Mouse (Mus musculus) MEL (cell line): ENCODE data around the gene C1qb. TPM values are rescaled to one million over a fixed set of nuclear protein-coding genes. Genes with fewer than 3 reads are reported as not detected.

ENCODE experiments used
- DNase-seq: peaks from one replicate; pipeline ENCODE4 v3.0.0; 2011; ENCODE audit warnings: low read depth, low spot score
- H3K27ac ChIP-seq: 2 replicates; pipeline ENCODE4 v1.5.1; 2012; ENCODE audit warnings: low read depth, mild to moderate bottlenecking, control low read depth, low read length, moderate library complexity; ENCODE audit not compliant: control insufficient read depth
- H3K27me3 ChIP-seq, 2 experiments: fragments of 150-350 bp in 1 of 2; sonication (generic) in 1 of 2; 2 replicates each; pipeline ENCODE4 v1.6.1; 2012; ENCODE audit warnings: low read length in 2 of 2, mild to moderate bottlenecking in 2 of 2, improper control_type of control experiment in 1 of 2, moderate library complexity in 1 of 2; ENCODE audit not compliant: insufficient read depth in 2 of 2, control insufficient read depth in 1 of 2
- H3K36me3 ChIP-seq, 2 experiments: 2 replicates each; pipeline ENCODE4 v1.6.1; 2012 to 2014; ENCODE audit warnings: low read length in 2 of 2, improper control_type of control experiment in 1 of 2, inconsistent platforms in 1 of 2, mild to moderate bottlenecking in 1 of 2; ENCODE audit not compliant: insufficient read depth in 2 of 2, control insufficient read depth in 1 of 2
- H3K4me1 ChIP-seq, 2 experiments: fragments of 150-350 bp in 1 of 2; sonication (generic) in 1 of 2; 2 replicates each; pipeline ENCODE4 v1.6.1; 2012; ENCODE audit warnings: low read length in 2 of 2, improper control_type of control experiment in 1 of 2, mild to moderate bottlenecking in 1 of 2; ENCODE audit not compliant: insufficient read depth in 2 of 2, control insufficient read depth in 1 of 2
- H3K4me3 ChIP-seq, 2 experiments: fragments of 150-350 bp in 1 of 2; sonication (generic) in 1 of 2; 2 replicates each; pipeline ENCODE4 v1.5.1; 2012; ENCODE audit warnings: low read depth in 2 of 2, low read length in 2 of 2, mild to moderate bottlenecking in 2 of 2, moderate library complexity in 2 of 2, control low read depth in 1 of 2, improper control_type of control experiment in 1 of 2; ENCODE audit not compliant: control insufficient read depth in 1 of 2, insufficient read depth in 1 of 2
- H3K79me2 ChIP-seq: 2 replicates; pipeline ENCODE4 v1.6.1; 2012; ENCODE audit warnings: mild to moderate bottlenecking, low read length, moderate library complexity; ENCODE audit not compliant: control insufficient read depth, poor library complexity, insufficient read depth
- H3K9ac ChIP-seq: 2 replicates; pipeline ENCODE4 v1.6.1; 2012; ENCODE audit warnings: low read depth, mild to moderate bottlenecking, control low read depth, low read length, moderate library complexity; ENCODE audit not compliant: control insufficient read depth, poor library complexity, severe bottlenecking
- H3K9me3 ChIP-seq: fragments of 150-350 bp; sonication (generic); replicated peaks from 2 replicates; pipeline ENCODE4 v1.6.1; 2012; ENCODE audit warnings: mild to moderate bottlenecking, low read length, improper control_type of control experiment, moderate library complexity; ENCODE audit not compliant: insufficient read depth
- BHLHE40 ChIP-seq: IDR thresholded peaks from 2 replicates; pipeline ENCODE4 v1.6.1; 2012; ENCODE audit warnings: low read depth, mild to moderate bottlenecking, inconsistent platforms, low read length, improper control_type of control experiment, borderline replicate concordance
- CTCF ChIP-seq, 3 experiments: IDR thresholded peaks in 2 of 3; conservative IDR thresholded peaks in 1 of 3; 2 replicates each; pipeline ENCODE4 v1.5.1; 2011 to 2012; ENCODE audit warnings: low read length in 3 of 3, low read depth in 2 of 3, mild to moderate bottlenecking in 2 of 3, improper control_type of control experiment in 1 of 3, inconsistent platforms in 1 of 3, mixed read lengths in 1 of 3, moderate library complexity in 1 of 3; ENCODE audit not compliant: control insufficient read depth in 1 of 3, insufficient read depth in 1 of 3, poor library complexity in 1 of 3, severe bottlenecking in 1 of 3
- E2F4 ChIP-seq: IDR thresholded peaks from 2 replicates; pipeline ENCODE4 v1.6.1; 2011; ENCODE audit warnings: low read depth, low read length, improper control_type of control experiment, borderline replicate concordance
- EP300 ChIP-seq, 2 experiments: IDR thresholded peaks; 2 replicates each; pipeline ENCODE4 v1.6.1; 2011; ENCODE audit warnings: improper control_type of control experiment in 2 of 2, low read length in 2 of 2, low read depth in 1 of 2, mild to moderate bottlenecking in 1 of 2
- ETS1 ChIP-seq: IDR thresholded peaks from 2 replicates; pipeline ENCODE4 v1.6.1; 2012; ENCODE audit warnings: low read depth, mild to moderate bottlenecking, inconsistent platforms, low read length, improper control_type of control experiment, moderate library complexity
- GATA1 ChIP-seq: IDR thresholded peaks from 2 replicates; pipeline ENCODE4 v1.6.1; 2011; ENCODE audit warnings: low read depth, low read length, improper control_type of control experiment
- JUND ChIP-seq: IDR thresholded peaks from 2 replicates; pipeline ENCODE4 v1.6.1; 2011; ENCODE audit warnings: low read depth, mild to moderate bottlenecking, improper control_type of control experiment, low read length
- KAT2A ChIP-seq: conservative IDR thresholded peaks from 2 replicates; pipeline ENCODE4 v1.6.1; 2012; ENCODE audit warnings: low read depth, low read length, improper control_type of control experiment, inconsistent platforms
- MAZ ChIP-seq: IDR thresholded peaks from 2 replicates; pipeline ENCODE4 v1.6.1; 2012; ENCODE audit warnings: low read depth, mild to moderate bottlenecking, inconsistent platforms, low read length, improper control_type of control experiment
- MXI1 ChIP-seq: IDR thresholded peaks from 2 replicates; pipeline ENCODE4 v1.6.1; 2011; ENCODE audit warnings: mild to moderate bottlenecking, low read depth, low read length, improper control_type of control experiment
- MYB ChIP-seq: IDR thresholded peaks from 2 replicates; pipeline ENCODE4 v1.6.1; 2011; ENCODE audit warnings: mild to moderate bottlenecking, low read depth, low read length, improper control_type of control experiment
- MYC ChIP-seq: IDR thresholded peaks from 2 replicates; pipeline ENCODE4 v1.6.1; 2011; ENCODE audit warnings: low read depth, mild to moderate bottlenecking, low read length, improper control_type of control experiment, moderate library complexity
- NELFE ChIP-seq: IDR thresholded peaks from 2 replicates; pipeline ENCODE4 v1.6.1; 2011; ENCODE audit warnings: low read depth, low read length, improper control_type of control experiment
- RCOR1 ChIP-seq: IDR thresholded peaks from 2 replicates; pipeline ENCODE4 v1.6.1; 2012; ENCODE audit warnings: low read depth, mild to moderate bottlenecking, inconsistent platforms, low read length, improper control_type of control experiment
- TBP ChIP-seq: IDR thresholded peaks from 2 replicates; pipeline ENCODE4 v1.8.0; 2011; ENCODE audit warnings: low read depth, low read length, improper control_type of control experiment
- UBTF ChIP-seq: IDR thresholded peaks from 2 replicates; pipeline ENCODE4 v1.6.1; 2012; ENCODE audit warnings: low read depth, mild to moderate bottlenecking, inconsistent platforms, low read length, improper control_type of control experiment, moderate library complexity, borderline replicate concordance; ENCODE audit not compliant: insufficient read depth
- USF2 ChIP-seq, 2 experiments: IDR thresholded peaks; 2 replicates each; pipeline ENCODE4 v1.6.1; 2011 to 2012; ENCODE audit warnings: improper control_type of control experiment in 2 of 2, low read length in 2 of 2, borderline replicate concordance in 1 of 2, inconsistent platforms in 1 of 2, low read depth in 1 of 2, mild to moderate bottlenecking in 1 of 2; ENCODE audit not compliant: insufficient read depth in 1 of 2
- ZKSCAN1 ChIP-seq: IDR thresholded peaks from 2 replicates; pipeline ENCODE4 v1.6.1; 2012; ENCODE audit warnings: low read depth, mild to moderate bottlenecking, inconsistent platforms, low read length, improper control_type of control experiment, moderate library complexity
- ZNF384 ChIP-seq: IDR thresholded peaks from 2 replicates; pipeline ENCODE4 v1.6.1; 2012; ENCODE audit warnings: low read depth, mild to moderate bottlenecking, inconsistent platforms, low read length, improper control_type of control experiment
- polyA plus RNA-seq, 2 experiments: library from polyadenylated mRNA; stranded (reverse) in 1 of 2; unstranded in 1 of 2; fragments of >175 nt in 1 of 2; fragments of >200 nt in 1 of 2; gene quantifications; 2 replicates each; pipeline versions ENCODE4 v1.2.1 to v1.2.4; 2012; ENCODE audit warnings: low replicate concordance in 2 of 2, low read depth in 1 of 2; ENCODE audit not compliant: insufficient read length in 2 of 2, insufficient read depth in 1 of 2, missing spikeins in 1 of 2
- total RNA-seq: library from RNA; depleted of rRNA; stranded (reverse); fragments of 300-350 nt; gene quantifications from 2 replicates; pipeline ENCODE4 v1.2.3, GENCODE M21; 2012

Gene C1qb
- total and polyA plus RNA-seq, 3 experiments, result not detected

DNA sequence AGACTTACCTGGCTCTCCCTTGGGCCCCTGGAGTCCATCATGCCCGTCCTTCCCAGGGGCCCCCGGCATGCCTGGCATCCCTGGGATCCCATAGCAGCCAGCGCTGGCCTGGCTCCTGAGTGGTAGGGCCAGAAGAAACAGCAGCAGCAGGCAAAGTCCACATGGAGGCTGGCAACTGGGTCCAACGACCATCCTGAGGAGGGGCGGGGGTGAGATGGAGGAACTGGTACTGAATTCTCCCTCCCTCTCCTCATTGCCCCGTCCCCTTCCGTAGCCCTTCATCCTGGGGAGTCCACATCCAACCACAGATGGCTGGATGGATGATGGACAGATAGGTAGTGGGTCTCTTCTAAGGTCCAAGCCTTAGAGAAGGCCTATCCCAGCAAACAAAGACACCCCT is 6.4 kb upstream of the C1qb start:
- no peak overlapping the region for H3K4me3 ChIP-seq
- DNase-seq, result no peak
- H3K27me3 ChIP-seq, result no peaks in the 10 kb centered on the region
- TF ChIP-seq KAT2A (no peak), CTCF (IDR thresholded peaks at IDR 0.05 in 2 of 3, conservative IDR thresholded peaks at IDR 0.05 in 1 of 3; ENCODE audit: control insufficient read depth in 1 of 3, insufficient read depth in 1 of 3, low read depth in 2 of 3, low read length in 3 of 3, poor library complexity in 1 of 3, severe bottlenecking in 1 of 3) (no peak), ZKSCAN1 (no peak), MAZ (no peak), RCOR1 (no peak), E2F4 (no peak), ETS1 (no peak), GATA1 (no peak), USF2 (IDR thresholded peaks at IDR 0.05; ENCODE audit: borderline replicate concordance in 1 of 2, insufficient read depth in 1 of 2, low read depth in 1 of 2, low read length in 2 of 2) (no peak), EP300 (IDR thresholded peaks at IDR 0.05; ENCODE audit: low read depth in 1 of 2, low read length in 2 of 2) (no peak), NELFE (no peak), MYC (no peak), ZNF384 (no peak)
- no peak overlapping the region for H3K27ac ChIP-seq
- no peaks in the 10 kb centered on the region for H3K79me2 ChIP-seq
- H3K9me3 ChIP-seq, result no peaks in the 10 kb centered on the region
- H3K9ac ChIP-seq, result no peak overlapping the region
- no peaks in the 10 kb centered on the region for H3K36me3 ChIP-seq
- H3K4me1 ChIP-seq, result no peaks in the 10 kb centered on the region

DNA sequence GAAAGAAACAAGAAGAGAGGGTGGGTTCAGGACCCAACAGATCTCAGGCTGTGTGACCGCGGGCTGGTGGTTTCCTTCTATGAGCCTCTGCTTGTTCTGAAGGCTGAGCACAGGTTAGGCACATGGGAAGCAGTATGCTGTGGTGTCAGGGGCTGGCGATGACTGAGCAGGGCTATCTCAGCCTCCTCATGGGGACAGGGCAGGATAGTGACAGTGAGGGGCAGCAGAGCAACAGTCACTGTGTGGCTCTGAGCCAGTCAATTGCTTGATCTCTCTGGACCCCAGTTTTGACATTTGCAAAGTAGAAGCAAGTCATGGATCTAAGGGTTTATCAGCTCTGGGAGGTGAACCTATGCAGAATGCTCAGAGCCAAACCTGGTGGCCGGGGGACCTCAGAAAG is 5.1 kb upstream of the C1qb start:
- no peak overlapping the region for H3K9ac ChIP-seq
- no peak for DNase-seq
- H3K27me3 ChIP-seq, result no peaks in the 10 kb centered on the region
- H3K27ac ChIP-seq, result no peak overlapping the region
- TF ChIP-seq UBTF (no peak), MYB (no peak), ZNF384 (no peak), CTCF (IDR thresholded peaks at IDR 0.05 in 2 of 3, conservative IDR thresholded peaks at IDR 0.05 in 1 of 3; ENCODE audit: control insufficient read depth in 1 of 3, insufficient read depth in 1 of 3, low read depth in 2 of 3, low read length in 3 of 3, poor library complexity in 1 of 3, severe bottlenecking in 1 of 3) (no peak), BHLHE40 (no peak), GATA1 (no peak), TBP (no peak), JUND (no peak), EP300 (IDR thresholded peaks at IDR 0.05; ENCODE audit: low read depth in 1 of 2, low read length in 2 of 2) (no peak), MXI1 (no peak)
- no peaks in the 10 kb centered on the region for H3K79me2 ChIP-seq
- peaks cover 0 to 2% of the 10 kb centered on the region in 2 experiments; a peak in 1 of 4 replicates for H3K4me1 ChIP-seq
- no peak overlapping the region for H3K4me3 ChIP-seq
- H3K36me3 ChIP-seq, result no peaks in the 10 kb centered on the region
- no peaks in the 10 kb centered on the region for H3K9me3 ChIP-seq
